Mouse (Mus musculus) testis, postnatal 10 days (tissue): ENCODE results near the gene Smim14.
"Not testable (repeated sequence)": the region's sequence is repeated elsewhere in the genome, so short reads cannot be mapped to it uniquely, and the experiment has no call there.

Experiments
- DNase-seq: peaks from one replicate; pipeline ENCODE4 v3.0.0; 2021; ENCODE audit warnings: low spot score

Smim14 gene

GRCm38 (mm10) chr5:65521803-65522202 lies 15.2 kb downstream of the Smim14 start:
- no peak for DNase-seq

GRCm38 (mm10) chr5:65514635-65515278 lies 22.2 kb downstream of the Smim14 start:
- no peak for DNase-seq

GRCm38 (mm10) chr5:65513506-65513905 lies 23.5 kb downstream of the Smim14 start:
- DNase-seq, result no peak

GRCm38 (mm10) chr5:65508395-65508794 lies 28.6 kb downstream of the Smim14 start:
- DNase-seq, result no peak

GRCm38 (mm10) chr5:65505786-65506185 lies 31.2 kb downstream of the Smim14 start:
- peak; percentile 53 for DNase-seq

GRCm38 (mm10) chr5:65501407-65501806 lies 35.6 kb downstream of the Smim14 start:
- DNase-seq, result no peak

GRCm38 (mm10) chr5:65500231-65500630 lies 36.8 kb downstream of the Smim14 start:
- no peak for DNase-seq

- DNase-seq, result peak; percentile 96
These were observed 44.1 kb downstream of the Smim14 start, which contains the start of gene Gm43552 for GRCm38 (mm10) chr5:65492716-65493531. TSS of gene Gm43552 (minus strand) at chr5:65492833.

- DNase-seq, result peak; percentile 80
These were observed 44.9 kb downstream of the Smim14 start for GRCm38 (mm10) chr5:65491767-65492715.

GRCm38 (mm10) chr5:65489830-65490229 lies 47.2 kb downstream of the Smim14 start:
- DNase-seq, result no peak

GRCm38 (mm10) chr5:65488725-65489124 lies 48.3 kb downstream of the Smim14 start:
- no peak for DNase-seq

GRCm38 (mm10) chr5:65487381-65487780 lies 49.6 kb downstream of the Smim14 start:
- no peak for DNase-seq

GRCm38 (mm10) chr5:65486514-65486913 lies 50.5 kb downstream of the Smim14 start:
- DNase-seq, result no peak

GRCm38 (mm10) chr5:65482996-65483395 lies 54.0 kb downstream of the Smim14 start:
- DNase-seq, result no peak

- DNase-seq, result no peak
These were observed 56.5 kb downstream of the Smim14 start for GRCm38 (mm10) chr5:65480511-65480910.

- no peak for DNase-seq
These were observed 57.1 kb downstream of the Smim14 start for GRCm38 (mm10) chr5:65479681-65480445.

GRCm38 (mm10) chr5:65478224-65478623 lies 58.8 kb downstream of the Smim14 start:
- DNase-seq, result no peak

- DNase-seq, result not testable (repeated sequence)
These were observed 60.2 kb downstream of the Smim14 start for GRCm38 (mm10) chr5:65476739-65477138.

GRCm38 (mm10) chr5:65475806-65476205 lies 61.2 kb downstream of the Smim14 start:
- no peak for DNase-seq

- no peak for DNase-seq
These were observed 67.2 kb downstream of the Smim14 start for GRCm38 (mm10) chr5:65469766-65470165.

GRCm38 (mm10) chr5:65466911-65467310 lies 70.1 kb downstream of the Smim14 start:
- no peak for DNase-seq
